Mouse (Mus musculus) liver, embryonic 13.5 days (tissue): ENCODE data around the gene Snap29. TPM values are rescaled to one million over a fixed set of nuclear protein-coding genes. Genes with fewer than 3 reads are reported as not detected.

ENCODE experiments used
- ATAC-seq: fragments of 200-750 bp; cut with Nextera tagmentation; 2 replicates; pipeline ENCODE4 v1.8.0; 2017; ENCODE audit warnings: low read depth, mild to moderate bottlenecking, moderate number of reproducible peaks, moderate library complexity
- DNase-seq: peaks from one replicate; pipeline ENCODE4 v3.0.0; 2022
- H3K27ac ChIP-seq: fragments of 300-500 bp; sonication (generic); 2 replicates; pipeline ENCODE4 v1.5.1; 2015; ENCODE audit warnings: moderate library complexity, mild to moderate bottlenecking, inconsistent platforms
- H3K27me3 ChIP-seq: fragments of 300-500 bp; sonication (generic); 2 replicates; pipeline ENCODE4 v1.6.1; 2015; ENCODE audit warnings: mild to moderate bottlenecking, inconsistent platforms
- H3K36me3 ChIP-seq: fragments of 300-500 bp; sonication (generic); 2 replicates; pipeline ENCODE4 v1.6.1; 2015; ENCODE audit warnings: mild to moderate bottlenecking, inconsistent platforms
- H3K4me1 ChIP-seq: fragments of 300-500 bp; sonication (generic); replicated peaks from 2 replicates; pipeline ENCODE4 v1.6.1; 2015; ENCODE audit warnings: inconsistent platforms
- H3K4me2 ChIP-seq: fragments of 300-500 bp; sonication (generic); 2 replicates; pipeline ENCODE4 v1.6.1; 2015; ENCODE audit warnings: inconsistent platforms, mild to moderate bottlenecking, moderate library complexity
- H3K4me3 ChIP-seq: fragments of 300-500 bp; sonication (generic); replicated peaks from 2 replicates; pipeline ENCODE4 v1.5.1; 2015; ENCODE audit warnings: mild to moderate bottlenecking, inconsistent platforms
- H3K9ac ChIP-seq: fragments of 300-500 bp; sonication (generic); 2 replicates; pipeline ENCODE4 v1.6.1; 2015; ENCODE audit warnings: mild to moderate bottlenecking, inconsistent platforms
- H3K9me3 ChIP-seq: fragments of 300-500 bp; sonication (generic); replicated peaks from 2 replicates; pipeline ENCODE4 v1.6.1; 2016; ENCODE audit warnings: inconsistent platforms
- WGBS: fragments of 180-500 bp; shearing (Covaris S2); methylation state at CpG from one replicate; pipeline ENCODE4 v1.1.7; 2015; ENCODE audit not compliant: insufficient replicate concordance; 5-methylcytosine and 5-hydroxymethylcytosine counted together
- polyA plus RNA-seq: library from polyadenylated mRNA; unstranded; fragments of >200 nt; fragmentation: Nextera tagmentation; extraction: Ambion mirVana; gene quantifications from 2 replicates; pipeline ENCODE4 v1.2.1, GENCODE M21; 2015

Snap29 gene
- polyA plus RNA-seq, 1 experiment from 2014 or later = 8.8 TPM

DNA sequence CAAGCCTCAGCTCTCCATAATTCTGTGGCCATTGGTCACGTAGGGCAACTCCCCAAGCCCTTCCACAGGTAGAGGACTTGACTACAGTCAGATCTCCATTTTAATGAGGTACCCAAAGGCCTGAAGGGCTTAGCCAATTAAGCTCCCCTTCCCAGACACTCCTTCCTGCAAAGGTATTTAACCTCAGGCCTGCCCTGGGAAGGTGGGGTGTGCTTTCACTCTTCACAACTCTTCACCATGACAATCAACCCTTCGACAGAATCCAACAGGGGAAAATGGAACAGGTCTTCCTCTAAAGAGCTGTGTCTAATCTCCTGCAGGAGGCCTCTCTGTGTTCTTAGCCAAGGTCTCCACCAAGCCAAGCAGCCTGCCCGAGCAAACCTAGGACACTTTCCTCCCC is 17.2 kb downstream of the Snap29 start:
- 76% methylated on average over 3 of the region's 3 CpGs for WGBS
- Histone ChIP-seq H3K4me1 (no peaks in the 10 kb centered on the region), H3K27ac (no peak overlapping the region), H3K4me3 (no peak overlapping the region), H3K27me3 (no peaks in the 10 kb centered on the region), H3K4me2 (no peak overlapping the region), H3K36me3 (peaks cover 64% of the 10 kb centered on the region), H3K9ac (no peak overlapping the region), H3K9me3 (no peaks in the 10 kb centered on the region)
- ATAC-seq (no peak), DNase-seq (no peak)

DNA sequence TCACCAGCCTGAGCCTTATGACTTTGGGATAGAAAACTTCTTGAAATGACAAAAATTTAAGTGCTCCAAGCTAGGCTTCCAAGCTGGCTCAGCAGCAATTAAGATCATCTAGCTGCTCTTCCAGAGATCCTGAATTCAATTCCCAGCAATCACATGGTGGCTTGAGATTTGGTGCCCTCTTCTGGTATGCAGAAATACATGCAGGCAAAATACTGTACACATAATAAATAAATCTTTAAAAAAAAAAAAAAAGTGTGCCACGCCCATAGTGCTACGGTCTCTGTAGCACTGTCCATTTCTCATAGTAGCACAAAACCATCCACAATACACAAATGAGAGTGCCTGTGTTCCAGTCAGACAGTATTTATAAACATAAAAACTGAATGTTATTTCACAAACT is 26.8 kb downstream of the Snap29 start:
- Histone ChIP-seq H3K4me3 (no peak overlapping the region), H3K4me2 (no peak overlapping the region), H3K36me3 (peaks cover 14% of the 10 kb centered on the region), H3K27me3 (no peaks in the 10 kb centered on the region), H3K9ac (no peak overlapping the region), H3K27ac (no peak overlapping the region), H3K4me1 (0 out of 2 replicates have a peak, but pooled peaks cover 3% of the 10 kb centered on the region), H3K9me3 (no peaks in the 10 kb centered on the region)
- ATAC-seq = no peak
- DNase-seq = no peak
- WGBS = 49% methylated on average over 2 of the region's 2 CpGs

DNA sequence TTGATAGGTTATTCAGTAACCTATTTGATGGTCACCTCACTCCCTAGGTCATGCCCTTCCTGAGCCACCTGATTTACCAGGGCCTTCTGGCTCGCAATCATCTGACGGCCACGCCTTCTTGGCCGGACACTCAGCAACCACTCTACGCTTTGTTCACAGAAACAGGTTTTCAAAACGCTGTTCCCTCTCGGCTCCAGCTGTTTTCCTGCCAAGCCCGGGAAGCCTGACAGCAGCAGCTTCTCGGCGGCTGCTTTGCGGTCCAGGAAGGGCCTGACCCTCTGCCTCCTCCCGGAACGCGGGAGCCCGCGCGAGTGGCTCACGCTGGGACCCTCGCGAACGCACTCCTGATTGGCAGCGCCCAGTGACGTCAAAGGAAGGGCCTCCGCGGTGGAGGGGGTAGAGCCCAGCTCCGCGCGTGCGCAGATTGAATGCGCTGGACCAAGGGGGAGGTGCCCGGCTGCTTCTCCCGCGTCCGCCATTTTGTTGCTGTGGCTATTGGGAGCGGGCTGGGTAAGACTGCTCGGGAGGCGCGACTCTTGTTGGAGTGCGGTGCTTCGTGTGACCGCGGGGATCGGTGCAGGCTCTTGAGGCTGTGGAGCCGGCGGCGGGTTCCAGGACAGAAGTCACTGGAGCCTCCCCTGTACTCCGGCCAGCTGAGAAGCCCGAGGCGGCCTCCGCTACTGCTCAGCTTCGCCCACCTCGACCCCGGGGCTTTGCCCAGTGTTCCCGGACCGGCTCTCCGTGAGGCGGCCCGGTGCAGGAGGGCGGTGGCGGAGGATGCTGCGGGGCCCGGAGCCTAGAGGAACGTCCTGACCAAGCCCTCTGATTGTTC is 46.0 kb downstream of the Snap29 start, which contains the start of gene Crkl:
TSS of gene Crkl (plus strand) at position 447 of the 832 bp plus-strand sequence.
- Histone ChIP-seq H3K4me2 (peak within 1 kb of the TSS; percentile 91), H3K4me1 (peaks cover 32% of the 10 kb centered on the region), H3K36me3 (peaks cover 17% of the 10 kb centered on the region), H3K27me3 (no peaks in the 10 kb centered on the region), H3K27ac (peak within 1 kb of the TSS; percentile 94), H3K9ac (peak within 1 kb of the TSS; percentile 98), H3K4me3 (peak within 1 kb of the TSS; percentile 97), H3K9me3 (no peaks in the 10 kb centered on the region)
- ATAC-seq = peak; percentile 92
- peak; percentile 98 for DNase-seq
- WGBS = under 1% methylated on average over 63 of the region's 63 CpGs

DNA sequence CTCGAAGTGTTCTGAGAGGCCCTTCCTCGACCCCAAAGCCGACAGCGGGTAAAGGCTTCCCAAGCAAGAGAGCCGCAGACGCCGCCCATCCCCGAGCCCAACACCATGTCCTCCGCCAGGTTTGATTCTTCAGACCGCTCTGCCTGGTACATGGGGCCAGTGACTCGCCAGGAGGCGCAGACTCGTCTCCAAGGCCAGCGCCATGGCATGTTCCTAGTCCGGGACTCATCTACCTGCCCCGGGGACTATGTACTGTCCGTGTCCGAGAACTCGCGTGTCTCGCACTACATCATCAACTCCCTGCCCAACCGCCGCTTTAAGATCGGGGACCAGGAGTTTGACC is 46.6 kb downstream of the Snap29 start:
- peak overlapping the region; percentile 97 for H3K4me3 ChIP-seq
- DNase-seq (peak; percentile 50), ATAC-seq (peak; percentile 58)
- peak overlapping the region; percentile 98 for H3K9ac ChIP-seq
- H3K36me3 ChIP-seq = peaks cover 23% of the 10 kb centered on the region
- H3K9me3 ChIP-seq = no peaks in the 10 kb centered on the region
- WGBS = under 1% methylated on average over 24 of the region's 24 CpGs
- H3K4me1 ChIP-seq = peaks cover 38% of the 10 kb centered on the region
- peak overlapping the region; percentile 94 for H3K27ac ChIP-seq
- H3K27me3 ChIP-seq = no peaks in the 10 kb centered on the region
- H3K4me2 ChIP-seq = peak overlapping the region; percentile 91

DNA sequence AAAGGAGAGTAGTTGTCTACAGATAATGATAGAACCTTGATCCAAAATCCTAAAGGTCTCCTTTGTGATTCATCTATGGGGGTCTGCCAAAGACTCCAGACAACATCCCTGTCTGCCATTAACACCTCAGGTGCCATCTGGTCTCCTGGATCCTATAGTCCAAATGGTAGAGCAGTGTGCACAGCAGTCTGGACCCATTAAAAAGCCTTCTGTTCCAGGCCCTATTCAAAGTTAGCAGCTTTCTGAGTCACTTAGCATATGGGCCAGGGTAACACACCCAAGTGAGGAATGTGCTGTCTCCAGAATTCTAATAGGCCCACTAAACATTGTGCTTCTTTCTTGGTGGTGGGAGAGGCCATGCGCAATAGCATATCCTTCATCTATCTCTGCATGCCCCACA is 51.1 kb downstream of the Snap29 start:
- H3K9me3 ChIP-seq = no peaks in the 10 kb centered on the region
- H3K4me3 ChIP-seq = no peak overlapping the region
- no peaks in the 10 kb centered on the region for H3K27me3 ChIP-seq
- 81% methylated on average over 1 of the region's 1 CpGs for WGBS
- no peak overlapping the region for H3K9ac ChIP-seq
- ATAC-seq (no peak), DNase-seq (no peak)
- no peak overlapping the region for H3K27ac ChIP-seq
- no peak overlapping the region for H3K4me2 ChIP-seq
- peaks cover 65% of the 10 kb centered on the region for H3K4me1 ChIP-seq
- H3K36me3 ChIP-seq = peaks cover 52% of the 10 kb centered on the region

DNA sequence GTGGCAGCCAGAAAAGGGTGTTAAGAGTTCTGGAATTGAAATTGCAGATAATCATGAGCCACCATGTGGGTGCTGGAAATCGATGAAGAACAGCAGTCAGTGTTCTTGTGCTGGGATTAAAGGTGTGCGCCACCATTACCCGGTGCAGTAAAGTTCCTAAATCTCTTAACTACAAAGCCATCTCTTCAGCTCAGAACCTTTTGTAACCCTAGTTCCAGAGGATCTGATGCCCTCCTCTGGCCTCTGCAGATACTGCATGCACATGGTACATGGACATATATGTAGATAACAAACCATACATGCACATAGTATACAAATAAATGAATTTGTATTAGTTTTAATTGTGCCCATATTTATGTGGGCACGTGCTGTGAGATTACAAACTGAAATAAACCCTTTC is 54.5 kb downstream of the Snap29 start:
- Histone ChIP-seq H3K27me3 (no peaks in the 10 kb centered on the region), H3K4me1 (peaks cover 64% of the 10 kb centered on the region), H3K27ac (no peak overlapping the region), H3K36me3 (peaks cover 52% of the 10 kb centered on the region), H3K4me2 (no peak overlapping the region), H3K9me3 (no peaks in the 10 kb centered on the region), H3K4me3 (no peak overlapping the region), H3K9ac (no peak overlapping the region)
- ATAC-seq (peak; percentile 33; the same call in 1 of the 2 replicates), DNase-seq (peak; percentile 34)
- 68% methylated on average over 4 of the region's 4 CpGs for WGBS

DNA sequence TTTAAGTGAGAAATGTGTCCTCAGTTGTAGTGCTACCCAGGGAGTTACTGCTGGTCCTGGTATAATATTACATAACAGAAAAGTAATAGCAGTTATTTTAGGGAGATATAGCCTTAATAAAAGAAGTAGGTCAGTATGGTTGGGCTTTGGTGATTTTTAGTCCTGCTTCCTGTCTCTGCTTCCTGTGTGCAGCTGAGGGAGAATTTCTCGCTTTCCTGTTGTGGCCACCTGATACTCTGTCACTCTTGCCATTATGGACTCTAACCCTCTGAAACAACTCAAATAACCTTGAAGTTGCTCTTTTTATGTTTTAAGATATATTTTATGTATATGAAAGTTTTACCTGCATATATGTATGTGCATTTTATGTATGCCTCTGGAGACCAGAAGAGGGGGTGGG is 55.8 kb downstream of the Snap29 start:
- no peaks in the 10 kb centered on the region for H3K9me3 ChIP-seq
- peak overlapping the region; percentile 26 for H3K27ac ChIP-seq
- H3K4me3 ChIP-seq = no peak overlapping the region
- ATAC-seq = no peak
- WGBS = 54% methylated on average over 1 of the region's 1 CpGs
- H3K9ac ChIP-seq = no peak overlapping the region
- H3K27me3 ChIP-seq = no peaks in the 10 kb centered on the region
- no peak for DNase-seq
- H3K4me1 ChIP-seq = peaks cover 54% of the 10 kb centered on the region
- H3K4me2 ChIP-seq = no peak overlapping the region
- peaks cover 42% of the 10 kb centered on the region for H3K36me3 ChIP-seq

DNA sequence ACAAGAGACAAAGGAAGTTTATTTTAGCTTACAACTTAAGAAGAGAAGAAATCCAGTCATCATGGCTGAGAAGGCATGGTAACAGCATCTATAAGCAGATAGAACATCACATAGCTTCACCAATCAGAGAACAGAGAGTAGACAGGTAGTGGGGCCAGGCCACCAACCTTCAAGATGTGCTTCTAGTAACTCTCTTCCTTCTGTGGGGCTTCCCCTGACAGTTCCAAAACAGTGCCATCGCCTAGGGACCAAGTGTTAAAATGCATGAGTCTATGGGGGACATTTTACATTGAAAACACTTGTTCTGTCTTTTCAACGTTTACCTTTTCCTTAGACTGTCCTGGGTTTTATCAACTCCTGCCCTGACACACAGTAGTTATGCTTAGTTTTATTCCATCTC is 57.4 kb downstream of the Snap29 start:
- no peak overlapping the region for H3K4me3 ChIP-seq
- no peak overlapping the region for H3K9ac ChIP-seq
- WGBS = 80% methylated on average over 2 of the region's 2 CpGs
- no peaks in the 10 kb centered on the region for H3K27me3 ChIP-seq
- no peaks in the 10 kb centered on the region for H3K9me3 ChIP-seq
- peaks cover 26% of the 10 kb centered on the region for H3K36me3 ChIP-seq
- H3K4me1 ChIP-seq = peaks cover 43% of the 10 kb centered on the region
- ATAC-seq (no peak), DNase-seq (no peak)
- no peak overlapping the region for H3K4me2 ChIP-seq
- H3K27ac ChIP-seq = no peak overlapping the region

DNA sequence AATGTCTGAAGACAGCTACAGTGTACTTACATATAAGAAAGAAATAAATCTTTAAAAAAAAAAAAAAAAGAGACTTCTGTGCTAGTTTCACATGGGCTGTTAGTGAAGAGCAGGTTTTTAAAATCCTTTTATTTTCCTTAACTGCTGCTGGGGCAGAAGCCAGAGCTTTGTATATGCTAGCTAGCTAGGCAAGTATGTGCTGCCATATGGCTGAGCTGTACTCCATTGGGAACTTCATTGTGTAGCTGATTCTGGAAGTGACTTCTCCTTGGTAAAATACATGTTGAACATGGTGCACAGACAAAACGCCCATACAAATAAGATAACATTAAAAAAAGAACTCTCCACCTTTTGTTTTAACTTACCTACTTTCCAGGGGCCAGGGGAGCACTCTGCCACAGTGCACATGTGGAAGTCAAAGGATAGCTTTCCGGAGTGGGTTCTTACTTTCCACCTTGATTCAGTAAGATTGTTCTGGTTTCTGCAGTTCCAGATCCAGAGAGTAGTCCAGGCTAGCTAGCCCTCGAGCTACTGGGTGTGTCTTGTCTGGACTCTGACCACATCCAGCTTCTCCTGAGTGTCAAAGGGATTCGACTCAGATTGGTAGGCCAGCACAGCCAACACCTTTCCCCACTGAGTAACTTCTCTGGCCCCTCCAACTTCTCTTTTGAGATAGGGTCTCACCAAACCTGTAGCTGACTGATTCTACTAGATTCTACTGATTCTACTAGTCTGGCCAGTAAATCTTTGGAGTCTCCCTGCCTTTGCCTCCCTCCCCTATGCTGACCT is 61.3 kb downstream of the Snap29 start:
- no peak for ATAC-seq
- no peak overlapping the region for H3K27ac ChIP-seq
- 65% methylated on average over 4 of the region's 4 CpGs for WGBS

DNA sequence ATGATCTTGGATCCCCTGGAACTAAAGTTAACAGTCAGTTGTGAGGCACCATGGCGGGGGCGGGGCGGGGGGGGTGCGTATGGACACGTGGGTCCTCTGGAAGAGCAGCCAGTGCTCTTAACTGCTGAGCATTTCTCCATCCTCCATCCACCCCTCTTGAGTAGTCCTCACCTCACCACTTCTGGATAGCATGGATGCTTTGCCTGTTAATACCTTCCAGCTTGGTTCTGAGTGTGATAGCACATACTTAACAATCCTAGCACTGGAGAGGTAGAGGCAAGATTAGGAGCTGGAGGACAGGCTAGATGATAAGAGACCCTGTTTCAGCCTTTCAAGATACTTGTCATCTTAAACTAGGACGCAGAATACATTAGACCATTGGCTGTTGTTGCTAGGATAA is 66.7 kb downstream of the Snap29 start:
- DNase-seq (no peak), ATAC-seq (no peak)
- whole genome bisulfite sequencing = 75% methylated on average over 6 of the region's 6 CpGs
- no peak overlapping the region for H3K9ac ChIP-seq
- H3K4me2 ChIP-seq = no peak overlapping the region
- H3K36me3 ChIP-seq = peaks cover 56% of the 10 kb centered on the region
- H3K27me3 ChIP-seq = no peaks in the 10 kb centered on the region
- H3K27ac ChIP-seq = no peak overlapping the region
- no peaks in the 10 kb centered on the region for H3K9me3 ChIP-seq
- H3K4me3 ChIP-seq = no peak overlapping the region
- peaks cover 10% of the 10 kb centered on the region for H3K4me1 ChIP-seq

More for the DNA sequence above, 61.3 kb downstream of the Snap29 start:
- Histone ChIP-seq H3K4me3 (no peak overlapping the region), H3K9ac (no peak overlapping the region), H3K27me3 (no peaks in the 10 kb centered on the region), H3K9me3 (no peaks in the 10 kb centered on the region), H3K4me1 (peaks cover 14% of the 10 kb centered on the region), H3K4me2 (no peak overlapping the region), H3K36me3 (peaks cover 27% of the 10 kb centered on the region)
- no peak for DNase-seq

DNA sequence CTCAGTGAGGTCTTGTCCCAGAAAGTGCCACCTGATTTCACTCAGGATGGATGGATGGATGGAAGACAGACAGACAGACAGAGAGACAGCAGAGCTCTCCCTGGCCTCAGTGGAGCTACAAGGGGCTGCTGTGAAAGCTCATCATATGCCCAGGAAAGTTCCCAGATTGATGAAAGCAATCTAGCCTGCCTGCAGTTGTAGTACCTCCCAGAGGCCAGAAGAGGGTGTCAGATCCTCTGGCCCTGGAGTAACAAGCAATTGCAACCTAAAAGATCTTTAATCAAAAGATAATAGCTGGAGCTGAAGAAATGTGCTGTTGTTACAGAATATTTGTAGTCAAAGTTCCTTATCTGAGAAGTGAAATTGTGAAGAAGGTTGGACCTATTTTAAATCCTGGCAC is 68.3 kb downstream of the Snap29 start:
- no peak for DNase-seq
- Histone ChIP-seq H3K4me2 (no peak overlapping the region), H3K4me3 (no peak overlapping the region), H3K4me1 (peaks cover 26% of the 10 kb centered on the region), H3K36me3 (peaks cover 49% of the 10 kb centered on the region), H3K27ac (no peak overlapping the region), H3K9me3 (no peaks in the 10 kb centered on the region), H3K9ac (no peak overlapping the region), H3K27me3 (no peaks in the 10 kb centered on the region)
- ATAC-seq = no peak
